Mouse (Mus musculus): Measurements from ENCODE around the gene Abcc1.

Abcc1 gene

DNA sequence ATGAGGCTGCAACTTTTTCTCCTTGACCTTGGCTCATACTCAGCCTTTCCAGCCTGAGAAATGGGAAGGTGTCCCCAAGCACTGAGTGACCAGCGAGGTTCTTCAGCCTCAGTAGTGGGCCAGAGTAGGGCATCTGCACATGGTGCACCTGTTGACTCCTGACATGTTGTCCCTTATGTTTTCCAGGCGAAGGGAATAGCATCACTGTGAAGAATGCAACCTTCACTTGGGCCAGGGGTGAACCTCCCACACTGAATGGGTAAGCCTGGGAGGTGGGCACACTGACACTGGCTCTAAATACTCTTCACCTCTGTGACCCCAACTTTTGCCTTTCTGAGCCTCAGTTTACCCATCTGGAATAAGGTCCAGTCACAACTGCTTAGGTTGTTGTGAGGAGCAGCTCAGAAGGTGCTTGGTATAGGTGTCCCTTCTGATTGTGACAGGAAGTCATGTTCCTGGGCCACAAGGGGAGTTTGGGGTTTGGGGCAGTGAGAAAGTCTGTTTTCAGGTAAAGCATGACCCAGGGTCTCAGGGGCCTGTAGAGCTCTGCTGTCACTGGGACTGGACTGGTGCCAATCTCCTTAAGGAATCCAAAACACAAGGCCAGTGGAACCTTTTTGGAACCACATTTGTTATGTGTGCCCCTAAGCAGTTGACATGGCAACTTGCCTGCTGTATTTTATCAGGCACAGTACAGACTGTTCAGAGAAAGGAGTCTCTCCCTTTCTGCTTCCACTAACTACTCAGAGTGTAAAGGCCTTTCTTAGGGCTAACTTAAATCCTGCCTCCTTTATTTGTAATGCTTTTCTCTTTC lies 78.7 kb downstream of the Abcc1 start:
- DNase-seq (ENCODE audit: low spot score) = no peak

DNA sequence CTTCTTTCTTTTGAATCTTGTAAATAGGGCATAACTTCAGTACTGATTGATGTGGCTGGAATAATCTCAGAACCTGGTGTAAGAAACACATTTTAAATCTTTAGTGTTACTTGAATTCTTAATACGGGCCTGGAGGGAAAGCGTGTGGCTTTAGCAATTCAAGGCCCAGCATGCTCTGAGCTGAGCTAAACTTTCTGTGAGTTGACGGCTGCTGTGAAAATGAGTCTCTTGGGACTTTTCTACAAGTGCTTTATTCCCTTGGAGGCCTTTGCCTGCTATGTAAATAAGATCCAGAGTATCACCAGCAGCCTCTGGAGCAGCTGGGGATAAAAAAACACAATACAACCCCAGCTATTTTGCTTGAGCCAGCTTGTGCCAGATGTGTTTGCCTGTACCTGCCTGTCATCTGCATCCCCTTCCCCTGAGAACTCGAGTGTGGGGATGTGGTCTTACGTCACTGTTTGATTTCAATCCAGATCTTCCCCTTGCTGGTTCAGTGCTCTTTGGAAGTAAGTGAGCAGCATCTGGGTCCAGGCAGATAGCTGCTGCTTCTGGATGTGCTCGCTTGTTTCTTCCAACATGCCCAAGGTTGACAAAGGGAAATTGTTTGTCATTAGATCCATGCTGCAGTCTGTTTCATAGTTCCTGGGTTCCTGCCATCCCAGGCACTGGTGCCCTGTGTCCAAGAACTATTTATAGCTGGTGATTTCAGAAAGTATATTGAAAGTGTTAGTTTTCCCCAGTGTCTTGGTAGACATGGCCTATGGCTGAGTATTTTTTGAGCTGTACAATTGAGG lies 82.9 kb downstream of the Abcc1 start:
- DNase-seq (ENCODE audit: low spot score) = no peak

DNA sequence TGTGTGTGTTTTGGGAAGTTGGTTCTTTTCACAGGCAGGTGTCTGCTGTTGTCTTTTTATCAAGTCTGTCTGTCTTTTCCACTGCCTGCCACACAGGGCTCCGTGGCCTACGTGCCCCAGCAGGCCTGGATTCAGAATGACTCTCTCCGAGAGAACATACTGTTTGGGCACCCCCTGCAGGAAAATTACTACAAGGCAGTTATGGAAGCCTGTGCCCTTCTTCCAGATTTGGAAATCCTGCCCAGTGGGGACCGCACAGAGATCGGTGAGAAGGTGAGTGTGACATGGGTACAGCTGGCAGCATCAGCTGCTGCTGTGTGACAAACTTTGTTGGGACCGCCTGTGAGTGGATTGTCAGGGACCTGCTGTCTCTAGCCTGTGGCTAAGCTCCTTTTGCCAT lies 83.8 kb downstream of the Abcc1 start:
- DNase-seq (ENCODE audit: low spot score) = no peak

DNA sequence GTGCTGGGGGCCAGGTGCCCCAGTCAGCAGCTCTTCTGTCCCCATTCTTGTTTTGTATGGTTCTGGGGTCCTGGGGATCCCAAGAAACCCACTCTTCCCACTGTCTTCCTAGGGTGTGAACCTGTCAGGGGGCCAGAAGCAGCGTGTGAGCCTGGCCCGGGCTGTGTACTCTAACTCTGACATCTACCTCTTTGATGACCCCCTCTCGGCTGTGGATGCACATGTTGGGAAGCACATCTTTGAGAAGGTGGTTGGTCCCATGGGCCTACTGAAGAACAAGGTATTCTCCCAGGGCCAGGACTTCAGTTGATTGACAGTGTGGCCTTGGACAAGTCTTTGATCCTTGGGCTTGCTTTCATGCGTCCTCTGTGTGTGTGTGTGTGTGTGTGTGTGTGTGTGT lies 86.0 kb downstream of the Abcc1 start:
- DNase-seq (ENCODE audit: low spot score) = no peak

DNA sequence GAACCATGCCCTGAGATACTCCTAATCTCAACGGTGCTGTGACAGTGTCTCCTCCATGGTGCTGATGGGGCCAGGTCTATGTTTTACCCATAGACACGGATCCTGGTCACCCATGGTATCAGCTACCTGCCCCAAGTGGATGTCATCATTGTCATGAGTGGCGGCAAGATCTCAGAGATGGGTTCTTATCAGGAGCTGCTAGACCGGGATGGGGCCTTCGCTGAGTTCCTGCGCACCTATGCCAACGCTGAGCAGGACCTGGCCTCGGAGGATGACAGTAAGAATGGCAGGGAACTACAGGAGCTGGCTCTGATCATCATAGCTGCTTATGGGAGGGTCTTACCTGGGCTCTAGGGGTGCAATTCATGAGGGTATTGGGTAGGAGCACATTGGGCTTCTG lies 86.9 kb downstream of the Abcc1 start:
- no peak for DNase-seq (ENCODE audit: low spot score)

DNA sequence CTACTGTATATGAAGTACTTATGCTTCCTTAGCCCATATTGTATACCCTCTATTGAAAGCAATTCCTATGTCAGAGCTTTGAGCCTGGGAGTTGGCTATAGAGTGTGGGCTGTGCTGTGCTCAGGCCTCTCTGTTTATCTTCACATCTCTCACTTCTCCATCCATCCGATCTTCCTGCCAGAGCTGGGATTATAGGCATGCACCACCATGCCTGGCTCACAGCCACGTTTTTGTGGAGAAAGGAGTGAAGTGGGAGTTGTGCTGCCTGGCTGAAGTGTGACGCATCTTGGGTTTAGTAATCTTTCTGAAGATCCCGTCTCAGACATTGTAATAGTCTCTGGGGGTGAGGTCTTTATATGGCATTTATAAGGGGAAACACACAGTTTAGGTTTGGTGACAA lies 88.5 kb downstream of the Abcc1 start:
- no peak for DNase-seq (ENCODE audit: low spot score)

DNA sequence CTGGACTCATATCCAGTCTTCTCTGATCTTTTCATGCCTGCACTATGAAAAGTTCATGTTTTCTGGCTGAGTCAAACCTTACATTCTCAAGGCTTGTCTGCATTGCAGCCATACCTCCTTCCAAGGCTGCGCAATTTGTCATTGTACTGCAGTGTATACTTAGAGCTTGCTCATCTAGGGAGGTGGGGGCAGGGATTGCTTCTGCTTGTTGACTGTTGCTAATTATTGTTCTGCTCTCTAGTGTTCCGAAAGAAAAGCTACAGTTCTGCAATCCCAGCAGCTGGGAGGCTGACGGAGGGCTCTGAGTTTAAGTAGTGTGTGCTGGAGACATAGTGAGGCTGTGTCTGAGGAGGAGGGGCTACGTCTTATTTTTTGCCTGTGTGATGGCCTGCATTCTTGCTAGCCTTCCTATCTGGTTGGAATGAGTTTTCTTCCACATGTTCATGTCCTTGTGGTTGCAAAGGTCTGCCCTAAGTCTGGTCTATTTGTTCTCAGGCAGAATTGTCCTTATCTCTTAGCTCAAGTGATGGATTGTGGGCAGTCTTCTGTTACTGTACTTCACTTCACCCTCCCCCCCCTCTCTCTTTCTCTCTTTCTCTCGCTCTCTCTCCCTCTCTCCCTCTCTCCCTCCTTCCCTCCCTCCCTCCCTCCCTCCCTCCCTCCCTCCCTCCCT lies 90.2 kb downstream of the Abcc1 start:
- no peak for DNase-seq (ENCODE audit: low spot score)

DNA sequence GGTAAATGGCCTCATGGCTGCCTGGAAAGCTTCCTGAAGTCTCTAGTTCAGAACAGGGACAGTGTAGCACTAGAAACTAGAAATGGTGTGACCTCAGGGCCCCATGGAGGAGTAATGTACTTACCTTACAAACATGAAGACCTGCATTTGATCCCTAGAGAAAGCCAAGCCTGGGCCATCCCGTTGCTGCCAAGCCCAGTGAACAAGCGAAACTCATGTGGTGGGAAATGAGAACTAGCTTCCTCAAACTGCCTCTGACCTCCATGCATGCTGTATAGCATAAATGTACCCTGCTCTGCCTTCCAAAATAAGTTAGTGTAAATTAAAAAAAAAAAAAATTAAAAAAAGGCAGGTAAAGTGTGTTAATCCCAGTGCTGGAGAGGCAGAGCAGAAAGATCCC lies 101.2 kb downstream of the Abcc1 start:
- DNase-seq (ENCODE audit: low spot score) = no peak

DNA sequence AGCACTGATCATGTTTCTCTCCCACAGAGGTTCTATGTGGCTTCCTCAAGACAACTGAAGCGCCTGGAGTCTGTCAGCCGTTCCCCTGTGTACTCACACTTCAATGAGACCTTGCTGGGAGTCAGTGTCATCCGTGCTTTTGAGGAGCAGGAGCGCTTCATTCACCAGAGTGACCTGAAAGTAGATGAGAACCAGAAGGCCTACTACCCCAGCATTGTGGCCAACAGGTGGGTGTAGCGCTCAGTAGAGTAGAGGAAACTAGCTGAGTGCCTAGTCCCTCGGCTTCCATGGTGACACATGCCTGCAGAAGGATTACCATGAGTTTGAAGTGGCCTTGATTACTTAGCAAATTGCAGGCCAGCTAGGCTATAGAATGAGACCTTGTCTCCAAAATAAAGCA lies 103.7 kb downstream of the Abcc1 start:
- DNase-seq (ENCODE audit: low spot score) = no peak

DNA sequence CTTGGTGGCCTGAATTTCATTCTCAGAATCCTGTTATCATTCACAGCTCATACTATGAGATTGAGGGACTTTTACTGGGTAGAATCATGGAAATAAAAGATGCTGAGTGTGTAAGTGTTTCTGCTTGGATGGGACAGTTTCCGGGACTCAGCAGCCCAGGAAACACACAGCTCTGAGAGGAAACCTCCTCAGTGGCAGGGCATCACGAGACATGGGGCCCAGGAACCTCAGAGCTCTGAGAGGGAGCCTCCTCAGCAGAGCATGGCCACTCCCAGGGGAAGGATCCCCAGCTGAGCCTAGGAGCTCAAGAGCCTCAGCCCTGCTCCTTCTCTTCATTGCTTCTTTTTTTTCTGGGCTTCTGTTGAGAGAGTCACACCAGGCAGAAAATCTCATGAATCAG lies 107.0 kb downstream of the Abcc1 start:
- DNase-seq (ENCODE audit: low spot score) = no peak

DNA sequence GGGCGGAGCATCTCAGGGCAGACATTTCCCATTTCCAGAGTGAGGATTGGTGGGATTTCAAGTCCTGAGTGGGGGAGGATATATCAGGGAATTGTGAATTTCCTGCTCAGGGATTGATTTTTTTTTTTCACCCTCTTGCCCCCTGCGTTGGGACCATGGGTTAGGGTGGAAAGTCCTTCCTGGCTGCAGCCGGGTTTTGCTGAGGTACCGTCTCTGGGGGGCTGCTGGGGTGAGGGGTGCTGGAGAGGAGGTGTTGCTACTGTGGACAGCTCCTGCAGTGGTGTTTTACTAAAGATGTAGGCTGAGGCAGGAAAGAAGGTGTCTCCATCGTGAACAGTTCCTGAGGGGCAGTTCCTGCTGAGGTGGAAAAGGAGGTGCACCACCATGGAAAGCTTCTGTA lies 107.5 kb downstream of the Abcc1 start:
- no peak for DNase-seq (ENCODE audit: low spot score)

DNA sequence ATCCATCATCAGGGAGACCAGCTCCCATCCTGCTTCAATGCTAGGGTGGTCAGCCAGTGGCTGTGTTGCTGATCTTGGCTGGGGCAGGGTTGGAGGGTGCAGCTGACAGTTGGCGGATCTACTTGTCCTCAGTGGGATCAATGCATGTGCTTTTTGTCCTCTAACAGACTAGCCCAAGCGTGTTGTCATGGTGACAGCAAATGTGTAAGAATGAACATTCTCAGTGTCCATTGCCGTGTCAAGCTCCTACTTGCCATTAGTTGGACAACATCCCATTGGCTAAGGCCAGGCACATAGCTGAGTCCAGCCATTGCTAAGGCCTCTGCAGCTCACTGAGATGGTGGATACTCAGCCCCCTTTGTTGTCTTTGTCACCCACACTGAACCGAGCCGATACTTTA lies 110.8 kb downstream of the Abcc1 start:
- DNase-seq (ENCODE audit: low spot score) = no peak

DNA sequence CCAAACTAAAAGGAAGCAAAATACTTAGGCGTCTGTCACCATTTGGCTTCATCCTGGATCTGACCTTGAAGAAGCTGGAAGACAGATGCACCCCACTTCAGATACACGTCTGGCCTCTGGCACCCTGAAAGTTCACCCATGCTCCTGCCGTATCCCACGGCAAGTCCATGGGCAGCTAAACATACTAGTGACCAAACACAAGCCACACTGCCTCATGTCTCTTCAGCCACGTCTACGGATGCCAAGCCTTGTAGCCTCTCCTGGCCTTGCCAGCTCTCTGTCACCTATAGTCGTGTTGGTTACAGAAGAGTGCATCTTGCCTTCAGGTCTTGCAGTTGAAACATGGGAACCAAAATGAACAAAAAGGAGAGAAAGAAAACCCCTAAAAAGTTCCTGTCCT lies 112.3 kb downstream of the Abcc1 start:
- DNase-seq (ENCODE audit: low spot score) = no peak

DNA sequence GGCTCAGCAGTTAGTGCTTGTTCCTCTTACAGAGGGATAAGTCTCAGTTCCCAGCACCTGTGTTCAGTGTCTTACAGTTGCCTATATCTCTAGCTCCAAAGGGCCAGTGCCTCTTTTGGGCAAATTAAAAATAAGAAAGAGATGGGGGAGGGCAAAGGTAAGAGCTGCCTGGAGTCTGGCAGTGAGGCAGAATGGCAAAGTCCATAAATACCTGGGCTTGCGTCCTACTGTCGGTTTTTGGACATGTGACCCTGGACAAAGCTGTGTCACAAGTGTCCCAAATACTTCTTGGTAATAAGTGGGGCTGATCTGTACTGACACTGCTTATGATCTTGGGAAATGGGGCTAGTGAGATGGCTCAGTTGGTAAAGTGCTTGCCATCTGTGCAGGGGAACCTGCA lies 113.6 kb downstream of the Abcc1 start:
- no peak for DNase-seq (ENCODE audit: low spot score)

DNA sequence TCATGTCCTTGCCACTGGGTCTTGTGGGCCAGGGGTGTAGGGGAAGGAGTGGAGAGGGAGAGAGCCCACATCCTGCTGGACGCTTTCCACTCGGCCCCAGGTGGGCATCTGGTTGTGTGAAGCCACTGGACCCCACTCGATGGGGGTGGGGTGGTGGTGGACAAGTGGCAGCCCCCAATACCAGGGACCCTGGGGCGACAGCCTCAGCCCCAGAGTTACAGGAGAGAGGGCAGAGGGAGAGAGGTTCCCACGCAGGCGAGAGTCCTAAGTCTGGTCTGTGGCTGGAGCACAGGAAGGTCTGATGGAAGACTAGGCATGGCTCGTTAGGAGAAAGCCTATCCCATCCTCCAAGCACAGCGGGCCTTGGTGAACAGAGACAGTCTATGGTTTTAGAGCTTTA lies 114.7 kb downstream of the Abcc1 start:
- no peak for DNase-seq (ENCODE audit: low spot score)

DNA sequence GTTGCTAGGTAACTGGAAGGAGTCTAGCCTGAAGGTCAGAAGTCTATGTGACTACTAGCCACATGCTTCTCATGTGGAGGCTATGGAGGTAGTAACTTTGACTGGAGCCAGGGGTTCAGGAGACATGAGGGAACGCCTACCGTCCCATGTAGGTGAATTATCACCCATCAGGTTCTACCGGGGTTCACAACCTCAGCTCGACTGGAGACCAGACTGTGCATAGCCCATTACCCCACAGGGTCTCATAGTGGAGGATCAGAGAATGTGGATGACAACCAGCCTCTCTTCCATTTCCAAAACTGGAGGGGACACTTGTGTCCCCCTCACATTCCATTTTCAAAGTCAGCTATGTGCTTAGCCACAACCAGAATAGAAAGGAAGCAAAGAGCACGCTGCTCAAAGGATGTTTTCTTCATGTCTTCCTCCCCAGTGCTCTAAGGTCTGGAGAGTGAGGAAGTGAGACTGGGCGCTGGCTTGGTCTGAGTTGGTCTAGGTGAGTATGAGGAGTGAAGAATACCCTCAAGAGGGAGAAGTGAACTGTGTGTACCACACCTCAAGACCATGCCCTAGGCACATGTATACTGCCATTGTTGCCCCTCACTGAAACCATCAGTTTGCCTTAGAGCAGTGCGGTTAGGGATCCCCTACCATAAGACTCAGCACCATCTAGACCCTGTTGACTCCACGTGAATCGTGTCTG lies 115.5 kb downstream of the Abcc1 start:
- DNase-seq (ENCODE audit: low spot score) = no peak

DNA sequence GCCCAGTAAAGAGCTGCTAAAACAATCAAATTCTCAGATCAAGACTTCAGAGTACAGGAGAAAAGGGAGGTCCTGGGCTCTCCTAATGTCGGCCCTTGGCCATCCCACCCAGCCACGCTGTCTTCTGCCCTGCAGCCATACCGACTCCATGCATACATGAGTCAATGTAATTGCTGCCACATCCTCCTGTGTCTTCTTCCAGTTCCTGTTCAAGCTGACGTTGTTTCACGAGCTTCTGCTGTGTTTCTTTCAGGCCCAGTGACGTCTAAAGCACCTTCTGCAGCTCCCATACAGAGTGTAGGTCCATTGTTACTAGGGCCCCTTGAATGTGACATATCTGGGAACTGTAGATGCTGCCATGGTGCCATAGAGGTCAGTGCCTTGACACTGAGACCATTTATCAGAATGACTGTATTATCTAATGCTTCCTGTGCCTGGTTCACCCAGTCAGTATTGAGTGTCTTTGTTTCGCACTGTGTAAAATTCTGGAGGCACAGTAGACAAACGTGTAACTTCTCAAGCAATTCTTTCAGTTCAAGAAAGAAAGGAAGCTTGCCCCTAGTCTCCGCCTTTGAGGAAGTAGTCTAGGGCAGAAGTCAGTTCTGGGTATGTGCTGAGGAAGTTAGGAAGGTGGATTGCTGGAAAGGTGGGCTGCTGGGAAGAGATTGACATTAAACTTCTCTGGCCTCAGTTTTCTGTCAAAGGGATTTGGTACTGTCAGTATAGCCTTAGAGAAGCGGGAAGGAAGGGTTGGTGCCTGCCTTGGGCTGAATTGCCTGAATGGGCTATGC lies 116.3 kb downstream of the Abcc1 start:
- DNase-seq (ENCODE audit: low spot score) = no peak

DNA sequence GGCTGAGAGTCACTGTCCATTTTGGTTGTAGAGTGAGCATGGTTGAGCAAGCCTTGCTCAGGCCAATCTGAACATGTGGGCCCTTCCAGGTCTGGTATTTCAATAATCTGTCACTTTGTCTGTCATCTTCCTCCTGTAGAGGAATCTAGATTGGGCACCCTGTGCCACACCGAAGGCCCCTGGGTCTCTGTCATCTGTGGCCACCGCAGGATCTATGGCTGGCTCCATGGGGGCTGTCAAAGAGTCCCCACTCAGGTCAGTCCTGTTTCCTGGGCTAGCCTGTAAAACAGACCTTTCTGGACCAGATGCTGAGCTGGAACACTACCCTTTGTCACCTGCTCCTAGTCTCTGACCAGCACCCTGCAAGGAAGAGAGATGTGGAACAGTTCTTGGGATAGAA lies 118.3 kb downstream of the Abcc1 start:
- no peak for DNase-seq (ENCODE audit: low spot score)

DNA sequence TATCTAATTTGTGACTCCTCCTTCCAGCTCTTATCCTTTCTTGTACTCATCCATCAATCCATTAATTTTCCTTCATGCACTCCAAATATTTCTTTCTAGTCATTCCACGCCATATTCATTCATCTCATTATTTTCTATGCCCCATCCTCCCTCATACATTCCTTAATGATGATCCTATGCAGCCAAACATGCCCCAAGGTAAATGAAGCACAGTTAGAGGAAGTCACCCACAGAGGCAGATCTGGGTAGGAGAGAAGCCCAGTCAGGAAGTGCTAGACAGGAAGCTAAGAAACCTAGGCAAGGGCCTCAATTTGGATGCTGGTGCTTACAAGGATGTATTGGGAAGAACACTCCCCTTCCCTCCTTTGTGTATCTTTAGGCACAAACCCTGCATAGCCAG lies 121.9 kb downstream of the Abcc1 start:
- no peak for DNase-seq (ENCODE audit: low spot score)

DNA sequence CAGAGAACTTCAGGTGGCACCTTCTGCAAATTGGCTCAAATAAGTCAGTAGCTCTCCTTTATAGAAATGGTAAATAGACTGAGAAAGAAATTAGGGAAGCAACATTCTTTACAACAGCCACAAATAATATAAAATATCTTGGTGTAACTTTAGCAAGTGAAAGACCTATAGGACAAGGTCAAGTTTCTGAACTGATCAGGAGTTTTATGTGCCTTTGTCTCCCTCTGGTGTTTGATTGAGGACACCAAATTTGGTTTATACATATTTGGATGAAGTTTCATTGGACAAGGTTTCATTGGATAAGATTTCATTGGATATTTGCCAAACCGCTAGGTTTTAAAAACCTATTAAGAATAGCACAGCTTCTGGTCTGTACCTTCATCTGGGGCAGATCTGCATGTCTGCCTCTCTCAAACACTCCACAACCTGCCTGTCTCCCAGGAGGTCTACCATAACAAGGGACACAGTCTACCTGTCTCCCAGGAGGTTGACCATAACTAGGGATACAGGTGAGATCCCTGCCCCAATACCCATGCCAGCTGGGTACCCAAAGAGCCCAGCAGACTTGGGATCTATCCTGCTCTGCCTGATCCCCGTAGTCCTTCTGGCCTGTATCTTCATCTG lies 132.2 kb downstream of the Abcc1 start:
- no peak for DNase-seq (ENCODE audit: low spot score)
